Mouse (Mus musculus) thymus, adult 2 months (tissue): ENCODE data around the gene Timm50. TPM values are rescaled to one million over a fixed set of nuclear protein-coding genes. Genes with fewer than 3 reads are reported as not detected.
A peak's percentile ranks its signal among the peaks of the same experiment; 100 is the strongest.

Experiments
- DNase-seq: peaks from one replicate; pipeline ENCODE4 v3.0.0; 2021
- H3K27ac ChIP-seq: fragments of 200-500 bp; 2 replicates; pipeline ENCODE4 v1.5.1; 2012; ENCODE audit warnings: low read length, control low read depth; ENCODE audit not compliant: control insufficient read depth, insufficient read depth
- H3K27me3 ChIP-seq: fragments of 200-500 bp; 2 replicates; pipeline ENCODE4 v1.6.1; 2012; ENCODE audit warnings: mild to moderate bottlenecking, low read length, moderate library complexity, mixed read lengths; ENCODE audit not compliant: control insufficient read depth, insufficient read depth
- H3K36me3 ChIP-seq: fragments of 200-500 bp; 2 replicates; pipeline ENCODE4 v1.6.1; 2012; ENCODE audit warnings: mild to moderate bottlenecking, low read length, moderate library complexity; ENCODE audit not compliant: control insufficient read depth, insufficient read depth
- H3K4me1 ChIP-seq: fragments of 200-500 bp; replicated peaks from 2 replicates; pipeline ENCODE4 v1.6.1; 2012; ENCODE audit warnings: low read length; ENCODE audit not compliant: control insufficient read depth, insufficient read depth
- H3K4me3 ChIP-seq: fragments of 200-500 bp; 2 replicates; pipeline ENCODE4 v1.5.1; 2012; ENCODE audit warnings: mild to moderate bottlenecking, low read length, control low read depth, moderate library complexity; ENCODE audit not compliant: control insufficient read depth, insufficient read depth
- CTCF ChIP-seq: fragments of 200-500 bp; IDR thresholded peaks from 2 replicates; pipeline ENCODE4 v1.5.1; 2012; ENCODE audit warnings: mild to moderate bottlenecking, control low read depth, low read length, moderate library complexity, borderline replicate concordance; ENCODE audit not compliant: control insufficient read depth, poor library complexity, insufficient read depth; ENCODE audit errors: extremely low read depth
- POLR2A ChIP-seq: fragments of 200-500 bp; IDR thresholded peaks from 2 replicates; pipeline ENCODE4 v1.6.1; 2012; ENCODE audit warnings: mild to moderate bottlenecking, low read length, control low read depth, moderate library complexity; ENCODE audit not compliant: control insufficient read depth, poor library complexity, insufficient read depth; ENCODE audit errors: extremely low read depth
- WGBS: fragments of 180-500 bp; shearing (Covaris S2); methylation state at CpG from one replicate; pipeline ENCODE4 v1.1.7; 2018; 5-methylcytosine and 5-hydroxymethylcytosine counted together
- polyA plus RNA-seq: library from polyadenylated mRNA; depleted of rRNA; stranded (reverse); fragments of >200 nt; gene quantifications from 2 replicates; pipeline ENCODE4 v1.2.3, GENCODE M21; 2012

The Timm50 gene
- polyA plus RNA-seq, 1 experiment: 100 TPM

DNA sequence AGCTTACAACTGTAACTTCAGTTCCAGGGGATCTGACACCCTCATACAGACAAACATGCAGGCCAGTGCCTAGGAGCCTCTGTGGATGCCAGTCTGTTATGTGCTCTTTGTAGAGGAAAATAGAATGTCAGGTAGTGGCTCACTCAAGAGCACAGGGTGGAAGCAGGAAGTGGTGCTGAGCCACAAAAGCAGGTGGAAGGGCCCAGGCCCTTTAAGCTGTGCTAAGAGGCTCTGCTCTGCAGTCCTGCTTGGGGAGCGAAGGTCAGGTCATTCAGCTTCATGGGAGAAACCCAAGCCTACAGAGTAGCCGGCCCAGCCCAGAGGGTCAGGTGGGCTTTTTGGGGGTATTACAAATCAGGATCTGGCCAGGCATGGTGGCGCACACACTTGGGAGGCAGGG is 43.3 kb upstream of the Timm50 start:
- Histone ChIP-seq H3K27ac (peak overlapping the region; percentile 60), H3K4me1 (peaks cover 11% of the 10 kb centered on the region), H3K36me3 (peaks cover 21% of the 10 kb centered on the region), H3K27me3 (no peaks in the 10 kb centered on the region), H3K4me3 (no peak overlapping the region)
- WGBS: 46% methylated on average over 3 of the region's 3 CpGs
- peak; percentile 60 for DNase-seq
- TF ChIP-seq CTCF (no peak), POLR2A (no peak)

- TF ChIP-seq POLR2A (no peak), CTCF (no peak)
- Histone ChIP-seq H3K36me3 (peaks cover 15% of the 10 kb centered on the region), H3K4me1 (peaks cover 16% of the 10 kb centered on the region), H3K4me3 (no peak overlapping the region), H3K27ac (no peak overlapping the region), H3K27me3 (no peaks in the 10 kb centered on the region)
- WGBS: 98% methylated on average over 3 of the region's 3 CpGs
- no peak for DNase-seq
These were observed 42.7 kb upstream of the Timm50 start for GRCm38 (mm10) chr7:28354596-28354995.

DNA sequence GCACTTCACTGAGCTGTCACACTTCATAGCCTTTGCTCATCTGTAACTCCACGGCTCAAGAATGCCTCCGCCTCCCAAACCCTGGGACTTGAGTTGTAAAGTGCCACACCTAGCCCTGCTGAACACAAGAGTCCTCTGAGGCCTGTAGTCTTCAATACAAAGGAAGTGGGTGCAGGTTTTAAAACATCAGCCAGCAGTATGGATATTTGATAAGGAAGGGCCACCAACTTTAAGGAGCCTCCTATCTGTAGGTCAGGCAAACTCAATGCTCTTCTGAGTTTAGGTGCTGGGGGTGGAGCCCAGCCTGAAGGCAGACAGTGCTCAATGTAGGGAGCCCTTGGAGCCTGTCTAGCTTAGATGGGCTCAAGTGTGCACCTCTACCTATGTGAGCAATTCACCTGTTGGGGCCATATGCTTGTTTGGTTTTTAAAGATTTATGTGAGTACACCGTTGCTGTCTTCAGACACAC is 42.3 kb upstream of the Timm50 start:
- Histone ChIP-seq H3K27ac (no peak overlapping the region), H3K4me3 (no peak overlapping the region), H3K27me3 (no peaks in the 10 kb centered on the region), H3K4me1 (peaks cover 16% of the 10 kb centered on the region), H3K36me3 (peaks cover 12% of the 10 kb centered on the region)
- WGBS: 91% methylated on average over 3 of the region's 3 CpGs
- DNase-seq: no peak
- TF ChIP-seq CTCF: no peak
- no peak for TF ChIP-seq POLR2A

GRCm38 (mm10) chr7:28353267-28353666 is 41.4 kb upstream of the Timm50 start:
- Histone ChIP-seq H3K27me3 (no peaks in the 10 kb centered on the region), H3K4me1 (peaks cover 16% of the 10 kb centered on the region), H3K27ac (no peak overlapping the region), H3K36me3 (peaks cover 12% of the 10 kb centered on the region), H3K4me3 (no peak overlapping the region)
- DNase-seq: no peak
- TF ChIP-seq POLR2A (no peak), CTCF (no peak)
- WGBS: 96% methylated on average over 2 of the region's 2 CpGs

GRCm38 (mm10) chr7:28351676-28352191 is 39.9 kb upstream of the Timm50 start:
- no peak for DNase-seq
- Histone ChIP-seq H3K36me3 (peaks cover 12% of the 10 kb centered on the region), H3K4me3 (no peak overlapping the region; the same call in 1 of the 2 replicates), H3K27me3 (no peaks in the 10 kb centered on the region), H3K27ac (no peak overlapping the region), H3K4me1 (peaks cover 16% of the 10 kb centered on the region)
- no peak for TF ChIP-seq CTCF
- TF ChIP-seq POLR2A: no peak
- 17% methylated on average over 4 of the region's 4 CpGs for WGBS

DNA sequence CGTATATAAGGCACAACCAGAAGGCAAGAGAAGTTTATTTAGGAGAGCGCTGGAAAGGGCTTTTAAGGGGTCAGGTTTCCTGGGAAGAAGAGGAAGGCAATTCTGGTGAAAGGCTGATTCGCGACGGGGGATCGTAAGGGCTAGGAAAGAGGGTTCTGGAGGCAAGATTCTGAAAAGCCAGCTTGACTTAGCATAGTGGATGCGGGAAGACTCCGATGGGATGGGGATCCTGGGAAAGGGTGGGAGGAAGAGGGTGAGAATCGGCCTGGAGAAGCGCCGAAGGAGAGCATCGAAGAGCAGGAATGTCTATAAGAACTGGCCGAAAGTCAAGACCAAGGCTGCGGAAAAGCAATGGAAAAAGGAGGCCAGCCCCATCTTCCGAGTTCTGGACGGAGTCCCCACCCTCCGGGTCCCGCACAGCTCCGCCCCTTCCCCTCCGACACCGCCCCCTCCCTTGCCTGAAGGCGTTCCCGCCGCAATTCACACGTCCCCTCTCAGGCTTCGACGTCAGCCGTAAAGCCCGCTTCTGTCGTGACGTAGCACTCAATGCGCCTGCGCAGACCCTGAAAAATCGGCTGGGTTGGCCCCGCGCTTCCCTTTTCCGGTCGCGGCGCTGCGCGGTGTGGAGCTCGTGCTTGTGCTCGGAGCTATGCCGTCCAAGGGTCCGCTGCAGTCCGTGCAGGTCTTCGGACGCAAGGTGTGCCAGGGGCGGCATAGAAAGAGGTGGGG is 38.4 kb upstream of the Timm50 start, which contains the start of gene Rps16:
TSS of gene Rps16 (plus strand) at position 498 of the 729 bp plus-strand sequence.
- TF ChIP-seq POLR2A (peak; percentile 32), CTCF (0 out of 2 replicates have a peak, but pooled peaks have one; percentile 31)
- Histone ChIP-seq H3K36me3 (peaks cover 12% of the 10 kb centered on the region), H3K4me1 (peaks cover 14% of the 10 kb centered on the region), H3K4me3 (peak within 1 kb of the TSS; percentile 79), H3K27ac (peak within 1 kb of the TSS; percentile 41; the same call in 1 of the 2 replicates), H3K27me3 (no peaks in the 10 kb centered on the region)
- WGBS: 2% methylated on average over 50 of the region's 50 CpGs
- DNase-seq: peak; percentile 99
